Mouse (Mus musculus): ENCODE data around the gene Dennd1b. TPM values are rescaled to one million over a fixed set of nuclear protein-coding genes. Genes with fewer than 3 reads are reported as not detected.

The Dennd1b gene
- polyA plus RNA-seq, 1 experiment from 2014 or later, result 13.5 TPM

GRCm38 (mm10) chr1:139090744-139091143, 127.5 kb downstream of the Dennd1b start:
- H3K4me2 ChIP-seq (ENCODE audit: low read depth, low read length, severe bottlenecking), result no peak overlapping the region
- ATAC-seq (replicated peaks; ENCODE audit: low FRiP score), result peak; percentile 69
- no peak overlapping the region for H3K4me3 ChIP-seq (ENCODE audit: low read depth, low read length)
- no peaks in the 10 kb centered on the region for H3K36me3 ChIP-seq (ENCODE audit: control insufficient read depth, insufficient read depth, low read length)
- no peak overlapping the region for H3K27ac ChIP-seq (ENCODE audit: low read depth, low read length)
- 36% methylated on average over 3 of the region's 3 CpGs for WGBS
- H3K9ac ChIP-seq (ENCODE audit: low read length), result no peak overlapping the region
- H3K27me3 ChIP-seq (ENCODE audit: control insufficient read depth, insufficient read depth, low read length), result no peaks in the 10 kb centered on the region
- no peak for DNase-seq (ENCODE audit: low spot score)
- H3K4me1 ChIP-seq (replicated peaks; ENCODE audit: control insufficient read depth, insufficient read depth, low read length), result 0 out of 2 replicates have a peak, but pooled peaks cover 2% of the 10 kb centered on the region
- H3K9me3 ChIP-seq (ENCODE audit: control insufficient read depth, low read length), result no peaks in the 10 kb centered on the region

GRCm38 (mm10) chr1:139091701-139092100, 128.5 kb downstream of the Dennd1b start:
- H3K9me3 ChIP-seq (ENCODE audit: control insufficient read depth, low read length), result no peaks in the 10 kb centered on the region
- 76% methylated on average over 6 of the region's 6 CpGs for WGBS
- no peak overlapping the region; the same call in 1 of the 2 replicates for H3K9ac ChIP-seq (ENCODE audit: low read length)

GRCm38 (mm10) chr1:139092144-139092543, 128.9 kb downstream of the Dennd1b start:
- DNase-seq (ENCODE audit: low spot score), result no peak
- H3K27ac ChIP-seq (ENCODE audit: low read depth, low read length), result peak overlapping the region; percentile 64
- H3K4me1 ChIP-seq (replicated peaks; ENCODE audit: control insufficient read depth, insufficient read depth, low read length), result 0 out of 2 replicates have a peak, but pooled peaks cover 2% of the 10 kb centered on the region
- no peak overlapping the region for H3K4me3 ChIP-seq (ENCODE audit: low read depth, low read length)
- H3K9ac ChIP-seq (ENCODE audit: low read length), result no peak overlapping the region
- H3K36me3 ChIP-seq (ENCODE audit: control insufficient read depth, insufficient read depth, low read length), result no peaks in the 10 kb centered on the region
- no peaks in the 10 kb centered on the region for H3K9me3 ChIP-seq (ENCODE audit: control insufficient read depth, low read length)
- no peak overlapping the region for H3K4me2 ChIP-seq (ENCODE audit: low read depth, low read length, severe bottlenecking)
- 67% methylated on average over 10 of the region's 10 CpGs for WGBS
- ATAC-seq (replicated peaks; ENCODE audit: low FRiP score), result no peak
- no peaks in the 10 kb centered on the region for H3K27me3 ChIP-seq (ENCODE audit: control insufficient read depth, insufficient read depth, low read length)

More at GRCm38 (mm10) chr1:139091701-139092100, 128.5 kb downstream of the Dennd1b start:
- DNase-seq (ENCODE audit: low spot score) (no peak), ATAC-seq (replicated peaks; ENCODE audit: low FRiP score) (0 out of 2 replicates have a peak, but pooled peaks have one; percentile 31)
- Histone ChIP-seq H3K4me3 (ENCODE audit: low read depth, low read length) (no peak overlapping the region), H3K27me3 (ENCODE audit: control insufficient read depth, insufficient read depth, low read length) (no peaks in the 10 kb centered on the region), H3K36me3 (ENCODE audit: control insufficient read depth, insufficient read depth, low read length) (no peaks in the 10 kb centered on the region), H3K4me1 (replicated peaks; ENCODE audit: control insufficient read depth, insufficient read depth, low read length) (0 out of 2 replicates have a peak, but pooled peaks cover 2% of the 10 kb centered on the region), H3K27ac (ENCODE audit: low read depth, low read length) (peak overlapping the region; percentile 64), H3K4me2 (ENCODE audit: low read depth, low read length, severe bottlenecking) (no peak overlapping the region)

- 0 out of 2 replicates have a peak, but pooled peaks cover 2% of the 10 kb centered on the region for H3K4me1 ChIP-seq (replicated peaks; ENCODE audit: control insufficient read depth, insufficient read depth, low read length)
- no peak overlapping the region for H3K27ac ChIP-seq (ENCODE audit: low read depth, low read length)
- no peak overlapping the region for H3K9ac ChIP-seq (ENCODE audit: low read length)
- no peaks in the 10 kb centered on the region for H3K27me3 ChIP-seq (ENCODE audit: control insufficient read depth, insufficient read depth, low read length)
- DNase-seq (ENCODE audit: low spot score) (no peak), ATAC-seq (replicated peaks; ENCODE audit: low FRiP score) (no peak)
- no peak overlapping the region for H3K4me3 ChIP-seq (ENCODE audit: low read depth, low read length)
- no peaks in the 10 kb centered on the region for H3K36me3 ChIP-seq (ENCODE audit: control insufficient read depth, insufficient read depth, low read length)
- WGBS, result 69% methylated on average over 4 of the region's 4 CpGs
- H3K9me3 ChIP-seq (ENCODE audit: control insufficient read depth, low read length), result no peaks in the 10 kb centered on the region
- H3K4me2 ChIP-seq (ENCODE audit: low read depth, low read length, severe bottlenecking), result no peak overlapping the region
Observed at GRCm38 (mm10) chr1:139092722-139093121, 129.5 kb downstream of the Dennd1b start.

GRCm38 (mm10) chr1:139096369-139096768, 133.1 kb downstream of the Dennd1b start:
- ATAC-seq (replicated peaks; ENCODE audit: low FRiP score), result no peak
- H3K4me1 ChIP-seq (replicated peaks; ENCODE audit: control insufficient read depth, insufficient read depth, low read length), result 0 out of 2 replicates have a peak, but pooled peaks cover 2% of the 10 kb centered on the region
- H3K36me3 ChIP-seq (ENCODE audit: control insufficient read depth, insufficient read depth, low read length), result no peaks in the 10 kb centered on the region
- H3K27ac ChIP-seq (ENCODE audit: low read depth, low read length), result no peak overlapping the region
- no peaks in the 10 kb centered on the region for H3K27me3 ChIP-seq (ENCODE audit: control insufficient read depth, insufficient read depth, low read length)
- no peak overlapping the region for H3K9ac ChIP-seq (ENCODE audit: low read length)
- no peak overlapping the region for H3K4me3 ChIP-seq (ENCODE audit: low read depth, low read length)
- 92% methylated on average over 6 of the region's 6 CpGs for WGBS
- H3K9me3 ChIP-seq (ENCODE audit: control insufficient read depth, low read length), result no peaks in the 10 kb centered on the region
- no peak for DNase-seq (ENCODE audit: low spot score)
- no peak overlapping the region for H3K4me2 ChIP-seq (ENCODE audit: low read depth, low read length, severe bottlenecking)

- H3K9me3 ChIP-seq (ENCODE audit: control insufficient read depth, low read length), result no peaks in the 10 kb centered on the region
- H3K4me1 ChIP-seq (replicated peaks; ENCODE audit: control insufficient read depth, insufficient read depth, low read length), result 0 out of 2 replicates have a peak, but pooled peaks cover 2% of the 10 kb centered on the region
- H3K4me3 ChIP-seq (ENCODE audit: low read depth, low read length), result no peak overlapping the region
- no peaks in the 10 kb centered on the region for H3K27me3 ChIP-seq (ENCODE audit: control insufficient read depth, insufficient read depth, low read length)
- WGBS, result 89% methylated on average over 4 of the region's 4 CpGs
- no peak overlapping the region for H3K27ac ChIP-seq (ENCODE audit: low read depth, low read length)
- no peak overlapping the region for H3K9ac ChIP-seq (ENCODE audit: low read length)
- DNase-seq (ENCODE audit: low spot score) (no peak), ATAC-seq (replicated peaks; ENCODE audit: low FRiP score) (no peak)
- no peaks in the 10 kb centered on the region for H3K36me3 ChIP-seq (ENCODE audit: control insufficient read depth, insufficient read depth, low read length)
- H3K4me2 ChIP-seq (ENCODE audit: low read depth, low read length, severe bottlenecking), result no peak overlapping the region
Observed at GRCm38 (mm10) chr1:139098088-139098487, 134.9 kb downstream of the Dennd1b start.

- WGBS, result 52% methylated on average over 9 of the region's 9 CpGs
- ATAC-seq (replicated peaks; ENCODE audit: low FRiP score) (no peak), DNase-seq (ENCODE audit: low spot score) (no peak)
- no peaks in the 10 kb centered on the region for H3K9me3 ChIP-seq (ENCODE audit: control insufficient read depth, low read length)
- H3K27me3 ChIP-seq (ENCODE audit: control insufficient read depth, insufficient read depth, low read length), result no peaks in the 10 kb centered on the region
- no peak overlapping the region for H3K9ac ChIP-seq (ENCODE audit: low read length)
- H3K4me3 ChIP-seq (ENCODE audit: low read depth, low read length), result no peak overlapping the region
- H3K4me2 ChIP-seq (ENCODE audit: low read depth, low read length, severe bottlenecking), result no peak overlapping the region
- H3K27ac ChIP-seq (ENCODE audit: low read depth, low read length), result no peak overlapping the region
- H3K4me1 ChIP-seq (replicated peaks; ENCODE audit: control insufficient read depth, insufficient read depth, low read length), result 0 out of 2 replicates have a peak, but pooled peaks cover 2% of the 10 kb centered on the region
- no peaks in the 10 kb centered on the region; the same call in 1 of the 2 replicates for H3K36me3 ChIP-seq (ENCODE audit: control insufficient read depth, insufficient read depth, low read length)
Observed at GRCm38 (mm10) chr1:139101725-139102124, 138.5 kb downstream of the Dennd1b start.

GRCm38 (mm10) chr1:139108251-139108650, 145.0 kb downstream of the Dennd1b start:
- Histone ChIP-seq H3K4me3 (ENCODE audit: low read depth, low read length) (no peak overlapping the region), H3K27me3 (ENCODE audit: control insufficient read depth, insufficient read depth, low read length) (no peaks in the 10 kb centered on the region), H3K36me3 (ENCODE audit: control insufficient read depth, insufficient read depth, low read length) (no peaks in the 10 kb centered on the region; the same call in 1 of the 2 replicates), H3K4me1 (replicated peaks; ENCODE audit: control insufficient read depth, insufficient read depth, low read length) (no peaks in the 10 kb centered on the region), H3K4me2 (ENCODE audit: low read depth, low read length, severe bottlenecking) (no peak overlapping the region), H3K9ac (ENCODE audit: low read length) (no peak overlapping the region), H3K9me3 (ENCODE audit: control insufficient read depth, low read length) (no peaks in the 10 kb centered on the region), H3K27ac (ENCODE audit: low read depth, low read length) (no peak overlapping the region)
- no peak for ATAC-seq (replicated peaks; ENCODE audit: low FRiP score)
- DNase-seq (ENCODE audit: low spot score), result no peak
- 92% methylated on average over 2 of the region's 2 CpGs for WGBS

- no peaks in the 10 kb centered on the region for H3K9me3 ChIP-seq (ENCODE audit: control insufficient read depth, low read length)
- DNase-seq (ENCODE audit: low spot score), result no peak
- no peaks in the 10 kb centered on the region for H3K4me1 ChIP-seq (replicated peaks; ENCODE audit: control insufficient read depth, insufficient read depth, low read length)
- H3K27me3 ChIP-seq (ENCODE audit: control insufficient read depth, insufficient read depth, low read length), result no peaks in the 10 kb centered on the region
- H3K9ac ChIP-seq (ENCODE audit: low read length), result no peak overlapping the region
- H3K4me3 ChIP-seq (ENCODE audit: low read depth, low read length), result no peak overlapping the region
- H3K27ac ChIP-seq (ENCODE audit: low read depth, low read length), result no peak overlapping the region
- no peaks in the 10 kb centered on the region for H3K36me3 ChIP-seq (ENCODE audit: control insufficient read depth, insufficient read depth, low read length)
- H3K4me2 ChIP-seq (ENCODE audit: low read depth, low read length, severe bottlenecking), result no peak overlapping the region
- 92% methylated on average over 8 of the region's 8 CpGs for WGBS
- ATAC-seq (replicated peaks; ENCODE audit: low FRiP score), result no peak
Observed at GRCm38 (mm10) chr1:139122626-139123025, 159.4 kb downstream of the Dennd1b start.
